Mouse (Mus musculus): Measurements from ENCODE around the gene Impg1. TPM values are rescaled to one million over a fixed set of nuclear protein-coding genes. Genes with fewer than 3 reads are reported as not detected.

Impg1 gene
- polyA plus RNA-seq, 1 experiment from 2014 or later, result not detected

DNA sequence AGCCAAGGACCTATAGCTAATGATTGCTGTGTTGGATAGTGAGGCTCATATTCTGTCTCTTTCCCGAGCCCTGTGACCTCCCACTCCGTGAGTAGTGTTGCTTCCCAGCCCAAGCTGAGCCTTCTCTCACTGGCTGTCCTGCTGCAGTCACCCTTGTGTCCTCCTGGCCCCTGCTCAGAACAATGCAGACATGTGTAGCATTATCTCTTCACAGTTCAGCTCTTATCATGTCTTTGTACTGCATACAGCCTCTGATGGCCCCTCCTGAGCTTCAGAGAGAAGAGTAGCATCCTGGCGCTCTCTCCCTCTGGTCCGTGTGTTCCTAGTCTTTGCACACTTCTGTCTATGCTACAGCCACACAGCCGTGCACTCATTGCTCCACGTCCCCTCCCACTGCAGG is 187.5 kb downstream of the Impg1 start:
- WGBS, result 80% methylated on average over 6 of the region's 6 CpGs
- no peak overlapping the region for H3K9ac ChIP-seq (ENCODE audit: low read depth, low read length)
- H3K4me3 ChIP-seq (ENCODE audit: low read depth, low read length), result no peak overlapping the region
- no peak overlapping the region for H3K4me2 ChIP-seq (ENCODE audit: low read length)
- no peak for ATAC-seq
- no peaks in the 10 kb centered on the region for H3K36me3 ChIP-seq (ENCODE audit: control insufficient read depth, insufficient read depth, low read length)
- no peak overlapping the region for H3K27ac ChIP-seq (ENCODE audit: low read length)
- no peaks in the 10 kb centered on the region for H3K27me3 ChIP-seq (ENCODE audit: control insufficient read depth, insufficient read depth, low read depth, low read length)
- no peaks in the 10 kb centered on the region for H3K4me1 ChIP-seq (ENCODE audit: control insufficient read depth, insufficient read depth, low read length)
- no peaks in the 10 kb centered on the region for H3K9me3 ChIP-seq (replicated peaks; ENCODE audit: control insufficient read depth, low read length, poor library complexity, severe bottlenecking)

DNA sequence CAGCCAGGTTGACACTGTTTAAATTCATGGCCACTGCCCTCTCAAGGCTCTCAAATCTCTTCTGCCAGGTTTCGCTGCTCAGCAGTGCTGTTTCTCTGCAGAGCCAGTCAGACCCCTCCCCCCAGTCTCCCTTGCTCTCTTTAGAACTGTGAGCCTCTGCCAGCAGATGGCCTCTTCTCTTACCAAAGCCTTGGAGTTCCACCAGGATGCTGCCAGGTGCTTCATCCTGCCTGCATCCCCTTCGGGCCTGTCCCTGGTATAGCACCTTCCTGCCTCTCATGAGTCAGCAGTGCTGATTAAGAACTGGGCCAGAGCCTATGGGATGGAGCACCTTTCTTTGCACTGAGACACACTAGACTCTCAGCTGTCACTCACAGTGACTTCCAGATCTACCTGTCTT is 188.1 kb downstream of the Impg1 start:
- H3K27ac ChIP-seq (ENCODE audit: low read length), result no peak overlapping the region
- H3K4me2 ChIP-seq (ENCODE audit: low read length), result no peak overlapping the region
- H3K9me3 ChIP-seq (replicated peaks; ENCODE audit: control insufficient read depth, low read length, poor library complexity, severe bottlenecking), result no peaks in the 10 kb centered on the region
- H3K4me1 ChIP-seq (ENCODE audit: control insufficient read depth, insufficient read depth, low read length), result no peaks in the 10 kb centered on the region
- whole genome bisulfite sequencing, result 47% methylated on average over 2 of the region's 2 CpGs
- no peak for ATAC-seq
- H3K27me3 ChIP-seq (ENCODE audit: control insufficient read depth, insufficient read depth, low read depth, low read length), result no peaks in the 10 kb centered on the region
- H3K36me3 ChIP-seq (ENCODE audit: control insufficient read depth, insufficient read depth, low read length), result no peaks in the 10 kb centered on the region
- no peak overlapping the region for H3K9ac ChIP-seq (ENCODE audit: low read depth, low read length)
- H3K4me3 ChIP-seq (ENCODE audit: low read depth, low read length), result no peak overlapping the region

GRCm38 (mm10) chr9:80275772-80276134 is 189.5 kb downstream of the Impg1 start:
- H3K27me3 ChIP-seq (ENCODE audit: control insufficient read depth, insufficient read depth, low read depth, low read length), result no peaks in the 10 kb centered on the region
- H3K4me2 ChIP-seq (ENCODE audit: low read length), result no peak overlapping the region
- no peaks in the 10 kb centered on the region for H3K36me3 ChIP-seq (ENCODE audit: control insufficient read depth, insufficient read depth, low read length)
- WGBS, result 95% methylated on average over 1 of the region's 1 CpGs
- ATAC-seq, result no peak
- no peaks in the 10 kb centered on the region for H3K4me1 ChIP-seq (ENCODE audit: control insufficient read depth, insufficient read depth, low read length)
- H3K9me3 ChIP-seq (replicated peaks; ENCODE audit: control insufficient read depth, low read length, poor library complexity, severe bottlenecking), result no peaks in the 10 kb centered on the region
- H3K27ac ChIP-seq (ENCODE audit: low read length), result no peak overlapping the region
- no peak overlapping the region for H3K4me3 ChIP-seq (ENCODE audit: low read depth, low read length)
- H3K9ac ChIP-seq (ENCODE audit: low read depth, low read length), result no peak overlapping the region

DNA sequence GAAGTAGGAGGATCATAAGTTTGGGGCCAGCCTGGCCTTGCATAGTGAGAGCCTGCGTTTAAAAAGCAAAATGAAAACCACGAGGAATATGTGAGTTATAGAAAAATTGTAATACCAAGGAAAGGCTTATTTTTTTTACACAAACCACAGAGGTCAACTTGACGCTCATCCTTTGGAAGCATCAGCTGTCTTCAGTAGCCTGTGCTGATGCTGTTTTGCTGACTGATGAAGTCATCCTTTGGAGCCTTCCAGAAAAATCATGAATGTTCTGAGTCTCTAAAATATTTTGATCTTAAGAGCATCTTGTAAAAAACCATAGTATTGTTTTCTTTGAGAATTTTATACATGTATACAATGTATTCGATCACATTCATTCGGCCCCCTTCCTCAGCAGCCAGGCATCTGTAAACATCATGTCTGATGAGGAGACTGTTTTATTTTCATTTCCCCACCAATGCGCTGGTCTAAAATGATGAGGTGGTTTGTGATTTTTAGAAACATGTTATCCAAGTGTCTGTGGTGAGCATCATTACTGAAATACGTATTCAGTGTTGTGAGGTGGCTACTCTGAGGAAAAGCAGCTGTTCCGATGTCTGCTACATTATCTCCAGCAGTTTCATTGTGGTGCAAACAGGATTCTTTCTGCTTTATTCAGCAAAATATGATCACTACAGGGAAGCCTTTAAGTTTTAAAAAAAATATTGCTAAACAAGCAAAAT is 190.1 kb downstream of the Impg1 start:
- no peaks in the 10 kb centered on the region for H3K4me1 ChIP-seq (ENCODE audit: control insufficient read depth, insufficient read depth, low read length)
- ATAC-seq, result no peak

DNA sequence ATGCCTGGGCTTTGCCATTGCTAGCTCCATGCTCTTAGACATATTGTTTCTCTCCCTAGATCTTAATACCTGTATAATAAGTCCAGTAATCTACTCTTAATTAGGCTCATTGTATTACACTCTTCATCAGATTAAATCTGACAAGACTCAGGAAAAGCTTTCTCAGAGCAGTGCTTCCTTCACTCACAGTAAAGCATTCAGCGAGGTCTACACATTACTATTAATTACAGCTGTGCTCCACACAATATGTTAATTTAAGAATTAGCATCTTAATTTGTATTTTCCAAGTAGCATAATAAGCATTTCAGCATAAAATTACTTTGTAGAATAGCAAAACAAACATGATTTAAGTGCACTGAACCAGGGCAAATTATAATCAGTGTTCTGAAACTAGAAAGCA is 192.3 kb downstream of the Impg1 start:
- WGBS, result 53% methylated on average over 1 of the region's 1 CpGs
- Histone ChIP-seq H3K27me3 (ENCODE audit: control insufficient read depth, insufficient read depth, low read depth, low read length) (no peaks in the 10 kb centered on the region), H3K9ac (ENCODE audit: low read depth, low read length) (no peak overlapping the region), H3K4me2 (ENCODE audit: low read length) (no peak overlapping the region), H3K36me3 (ENCODE audit: control insufficient read depth, insufficient read depth, low read length) (no peaks in the 10 kb centered on the region), H3K27ac (ENCODE audit: low read length) (no peak overlapping the region), H3K9me3 (replicated peaks; ENCODE audit: control insufficient read depth, low read length, poor library complexity, severe bottlenecking) (no peaks in the 10 kb centered on the region), H3K4me1 (ENCODE audit: control insufficient read depth, insufficient read depth, low read length) (no peaks in the 10 kb centered on the region), H3K4me3 (ENCODE audit: low read depth, low read length) (no peak overlapping the region)
- ATAC-seq, result peak; percentile 38; the same call in 1 of the 2 replicates

More for the DNA sequence above, 190.1 kb downstream of the Impg1 start:
- 80% methylated on average over 8 of the region's 8 CpGs for WGBS
- H3K27me3 ChIP-seq (ENCODE audit: control insufficient read depth, insufficient read depth, low read depth, low read length), result no peaks in the 10 kb centered on the region
- H3K9me3 ChIP-seq (replicated peaks; ENCODE audit: control insufficient read depth, low read length, poor library complexity, severe bottlenecking), result no peaks in the 10 kb centered on the region
- no peaks in the 10 kb centered on the region for H3K36me3 ChIP-seq (ENCODE audit: control insufficient read depth, insufficient read depth, low read length)
- no peak overlapping the region for H3K4me3 ChIP-seq (ENCODE audit: low read depth, low read length)
- no peak overlapping the region for H3K9ac ChIP-seq (ENCODE audit: low read depth, low read length)
- H3K27ac ChIP-seq (ENCODE audit: low read length), result no peak overlapping the region
- H3K4me2 ChIP-seq (ENCODE audit: low read length), result no peak overlapping the region

- Histone ChIP-seq H3K27ac (ENCODE audit: low read length) (no peak overlapping the region), H3K4me1 (ENCODE audit: control insufficient read depth, insufficient read depth, low read length) (no peaks in the 10 kb centered on the region), H3K36me3 (ENCODE audit: control insufficient read depth, insufficient read depth, low read length) (no peaks in the 10 kb centered on the region), H3K9ac (ENCODE audit: low read depth, low read length) (no peak overlapping the region), H3K4me2 (ENCODE audit: low read length) (no peak overlapping the region), H3K9me3 (replicated peaks; ENCODE audit: control insufficient read depth, low read length, poor library complexity, severe bottlenecking) (no peaks in the 10 kb centered on the region), H3K4me3 (ENCODE audit: low read depth, low read length) (no peak overlapping the region), H3K27me3 (ENCODE audit: control insufficient read depth, insufficient read depth, low read depth, low read length) (no peaks in the 10 kb centered on the region)
- no peak for ATAC-seq
- WGBS, result 82% methylated on average over 8 of the region's 8 CpGs
Observed at GRCm38 (mm10) chr9:80269596-80269995, 195.7 kb downstream of the Impg1 start.

GRCm38 (mm10) chr9:80266507-80266906 is 198.8 kb downstream of the Impg1 start:
- Histone ChIP-seq H3K27me3 (ENCODE audit: control insufficient read depth, insufficient read depth, low read depth, low read length) (no peaks in the 10 kb centered on the region), H3K9ac (ENCODE audit: low read depth, low read length) (no peak overlapping the region), H3K4me3 (ENCODE audit: low read depth, low read length) (no peak overlapping the region), H3K4me1 (ENCODE audit: control insufficient read depth, insufficient read depth, low read length) (no peaks in the 10 kb centered on the region), H3K4me2 (ENCODE audit: low read length) (no peak overlapping the region), H3K36me3 (ENCODE audit: control insufficient read depth, insufficient read depth, low read length) (no peaks in the 10 kb centered on the region), H3K27ac (ENCODE audit: low read length) (no peak overlapping the region), H3K9me3 (replicated peaks; ENCODE audit: control insufficient read depth, low read length, poor library complexity, severe bottlenecking) (no peaks in the 10 kb centered on the region)
- no peak for ATAC-seq
- 88% methylated on average over 7 of the region's 7 CpGs for WGBS

GRCm38 (mm10) chr9:80266086-80266485 is 199.2 kb downstream of the Impg1 start:
- no peaks in the 10 kb centered on the region for H3K36me3 ChIP-seq (ENCODE audit: control insufficient read depth, insufficient read depth, low read length)
- H3K4me2 ChIP-seq (ENCODE audit: low read length), result no peak overlapping the region
- no peaks in the 10 kb centered on the region for H3K9me3 ChIP-seq (replicated peaks; ENCODE audit: control insufficient read depth, low read length, poor library complexity, severe bottlenecking)
- no peak overlapping the region for H3K27ac ChIP-seq (ENCODE audit: low read length)
- H3K4me3 ChIP-seq (ENCODE audit: low read depth, low read length), result no peak overlapping the region
- no peak overlapping the region for H3K9ac ChIP-seq (ENCODE audit: low read depth, low read length)
- WGBS, result 90% methylated on average over 7 of the region's 7 CpGs
- H3K27me3 ChIP-seq (ENCODE audit: control insufficient read depth, insufficient read depth, low read depth, low read length), result no peaks in the 10 kb centered on the region
- ATAC-seq, result no peak
- no peaks in the 10 kb centered on the region for H3K4me1 ChIP-seq (ENCODE audit: control insufficient read depth, insufficient read depth, low read length)
